Comparison of ENCODE assay signal across 7 mouse cellular contexts in the genomic region with DNA sequence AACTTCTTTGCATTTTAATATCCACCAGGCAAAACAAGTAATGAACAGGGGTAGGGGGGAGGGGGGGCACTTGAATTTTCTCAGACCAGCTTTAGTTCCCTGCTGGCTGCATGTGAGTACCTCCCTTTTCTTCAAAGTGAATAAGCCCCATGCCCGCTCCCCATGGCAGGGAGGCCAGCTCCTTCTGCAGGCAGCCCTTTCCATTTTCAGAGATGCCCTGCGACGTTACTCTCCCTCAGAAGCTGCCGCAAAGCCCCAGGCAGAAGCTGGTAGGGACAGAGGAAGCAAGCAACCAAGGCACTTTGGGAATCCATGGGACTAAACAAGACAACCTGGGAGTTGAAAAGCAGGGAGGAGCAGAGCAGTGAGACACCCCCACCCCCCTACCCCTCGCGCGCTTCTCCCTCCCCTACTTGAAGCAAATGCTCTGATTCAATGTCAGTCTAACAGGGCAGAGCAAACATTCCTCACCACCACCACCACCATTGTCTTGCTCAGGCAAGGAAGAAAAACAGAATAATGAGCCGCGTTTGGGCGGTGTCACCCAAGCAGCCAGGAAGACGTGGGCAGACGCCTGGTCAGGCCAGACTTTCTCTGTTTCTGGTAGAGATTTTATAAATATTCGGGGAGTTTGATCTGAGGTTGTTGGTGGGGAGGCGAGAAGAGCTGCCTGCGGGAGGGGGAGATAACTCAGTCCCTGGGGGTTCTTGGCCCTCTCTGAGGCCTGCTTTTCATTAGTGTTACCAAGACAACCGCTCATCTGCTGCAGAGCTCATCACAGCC.
DNase-seq lines count a peak whose midpoint lies in the region; ATAC-seq and TF ChIP-seq lines count a peak whose summit lies in the region.

No protein-coding gene starts in this region.

- 39% methylated on average over 16 of the region's 16 CpGs for WGBS in intestine, postnatal 0 days
- under 1% methylated on average over 16 of the region's 16 CpGs for WGBS in midbrain, embryonic 10.5 days

- H3K36me3 ChIP-seq in intestine, postnatal 0 days (ENCODE audit: control insufficient read depth, insufficient read depth): no peaks in the 10 kb centered on the region
- peaks cover 4% of the 10 kb centered on the region; the same call in 1 of the 2 replicates for H3K36me3 ChIP-seq in midbrain, embryonic 10.5 days

- no peak overlapping the region for H3K9ac ChIP-seq in intestine, postnatal 0 days (ENCODE audit: low read depth, low read length)

- H3K4me3 ChIP-seq in intestine, postnatal 0 days (ENCODE audit: low read depth, low read length): no peak overlapping the region
- peak overlapping the region; percentile 46 for H3K4me3 ChIP-seq in midbrain, embryonic 10.5 days

- peak overlapping the region; percentile 46 for H3K27ac ChIP-seq in intestine, postnatal 0 days (ENCODE audit: low read depth, low read length)
- peak overlapping the region; percentile 96 for H3K27ac ChIP-seq in midbrain, embryonic 10.5 days (replicated peaks)

- TF ChIP-seq CTCF in intestine, postnatal 0 days (IDR thresholded peaks at IDR 0.05; ENCODE audit: low read depth): no peak

- 0 out of 2 replicates have a peak, but pooled peaks cover 3% of the 10 kb centered on the region for H3K4me1 ChIP-seq in intestine, postnatal 0 days (replicated peaks; ENCODE audit: control insufficient read depth, insufficient read depth, low read length)
- H3K4me1 ChIP-seq in midbrain, embryonic 10.5 days: peaks cover 96% of the 10 kb centered on the region

- peak; percentile 78 for ATAC-seq in CD4-positive, CD25-positive, alpha-beta regulatory T cell, adult 4 months
- ATAC-seq in frontal cortex, adult (ENCODE audit: low TSS enrichment): peak; percentile 78
- ATAC-seq in intestine, postnatal 0 days: no peak

- no peaks in the 10 kb centered on the region for H3K9me3 ChIP-seq in intestine, postnatal 0 days (ENCODE audit: control insufficient read depth)
- H3K9me3 ChIP-seq in midbrain, embryonic 10.5 days (replicated peaks): peaks cover 3% of the 10 kb centered on the region; the same call in 1 of the 2 replicates

- no peaks in the 10 kb centered on the region for H3K27me3 ChIP-seq in intestine, postnatal 0 days (replicated peaks; ENCODE audit: control insufficient read depth, insufficient read depth, low read length)
- H3K27me3 ChIP-seq in midbrain, embryonic 10.5 days (ENCODE audit: low read depth, poor library complexity, severe bottlenecking): no peaks in the 10 kb centered on the region

- no peak overlapping the region for H3K4me2 ChIP-seq in intestine, postnatal 0 days (replicated peaks; ENCODE audit: low read depth)

- peak; percentile 79 for DNase-seq in Muller cell, postnatal 12 days (ENCODE audit: inconsistent ontology term)
- peak; percentile 85 for DNase-seq in midbrain, embryonic 10.5 days (ENCODE audit: low spot score)
- peak; percentile 76 for DNase-seq in telencephalon, adult 2 months (ENCODE audit: low read depth, low spot score)
- no peak for DNase-seq in thymus, postnatal 14 days
